Comparison of ENCODE assay signal across 8 mouse cellular contexts in the genomic region with DNA sequence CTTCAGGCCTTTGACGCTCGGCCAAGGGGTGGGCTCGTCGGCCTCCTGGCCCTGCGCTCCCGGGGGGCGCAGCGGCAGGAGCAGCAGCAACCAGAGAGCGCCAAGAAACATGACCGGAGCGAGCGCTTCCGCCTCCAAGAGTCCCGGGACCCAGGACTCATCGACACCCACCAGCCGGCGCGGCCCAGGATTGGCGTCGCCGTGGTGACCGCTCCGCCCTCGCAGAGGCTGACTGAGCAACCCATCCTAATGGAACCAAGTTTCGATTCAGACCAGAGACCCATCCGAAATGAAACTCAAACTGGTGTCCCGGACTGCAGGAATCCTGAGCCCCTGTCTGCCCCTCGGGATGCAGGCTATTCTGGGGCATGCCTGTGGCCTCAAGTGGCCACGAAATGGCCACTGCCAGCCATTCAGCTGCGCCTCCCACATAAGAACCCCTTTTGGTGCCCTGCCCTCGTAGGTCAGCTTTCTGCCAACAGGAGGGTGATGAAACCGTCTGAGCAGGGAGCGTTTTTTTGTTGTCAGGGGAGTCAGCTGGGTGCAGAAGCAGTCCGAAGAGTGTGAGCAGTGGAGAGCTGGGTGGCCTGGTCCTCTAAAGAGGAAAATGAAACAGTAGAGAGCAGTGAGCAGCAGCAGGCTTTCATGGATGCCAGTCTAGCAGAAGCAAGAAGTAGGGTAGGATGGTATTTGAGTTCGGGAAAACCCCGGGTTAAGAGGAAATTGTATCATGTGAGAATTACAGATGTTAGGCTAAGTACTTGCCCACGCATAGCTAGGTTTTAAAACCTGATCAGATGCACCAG. TPM values are rescaled to one million over a fixed set of nuclear protein-coding genes. Genes with fewer than 3 reads are reported as not detected.
DNase-seq lines count a peak whose midpoint lies in the region; ATAC-seq lines count a peak whose summit lies in the region.

A gene (minus strand): TSS at position 162 of the 806 bp plus-strand sequence.

- peak; percentile 36; the same call in 1 of the 2 replicates for ATAC-seq in hindbrain, embryonic 14.5 days (ENCODE audit: low FRiP score)

- H3K27me3 ChIP-seq in hindbrain, embryonic 14.5 days (ENCODE audit: control insufficient read depth, insufficient read depth, low read length), result peaks cover 11% of the 10 kb centered on the region; the same call in 1 of the 2 replicates

- peaks cover 46% of the 10 kb centered on the region for H3K79me2 ChIP-seq in macrophage (ENCODE audit: inconsistent target)

- DNase-seq in T-cell, adult 2 months (ENCODE audit: low spot score), result peak; percentile 69
- peak; percentile 69 to 74 for DNase-seq in cerebellum, postnatal 10 days
- peak; percentile 83 for DNase-seq in gastrocnemius, adult 18-20 months (ENCODE audit: low spot score)
- peak; percentile 40 for DNase-seq in hindbrain, embryonic 14.5 days (ENCODE audit: low spot score)
- peak; percentile 69 to 71 for DNase-seq in layer of hippocampus, postnatal 36 days
- peak; percentile 20 for DNase-seq in retina, postnatal 7 days (ENCODE audit: low read depth, low spot score)
- DNase-seq in urinary bladder, postnatal 14 days (ENCODE audit: low spot score), result peak; percentile 82

- peak within 1 kb of the TSS; percentile 56 for H3K9ac ChIP-seq in hindbrain, embryonic 14.5 days

- no peaks in the 10 kb centered on the region for H3K9me3 ChIP-seq in hindbrain, embryonic 14.5 days (ENCODE audit: control insufficient read depth, low read length)

- peak within 1 kb of the TSS; percentile 82 for H3K4me2 ChIP-seq in hindbrain, embryonic 14.5 days (replicated peaks)

- WGBS in hindbrain, embryonic 14.5 days, result 7% methylated on average over 37 of the region's 37 CpGs
- under 1% methylated on average over 35 of the region's 37 CpGs for WGBS in macrophage (ENCODE audit: missing documents)

- peaks cover 11% of the 10 kb centered on the region; the same call in 1 of the 2 replicates for H3K4me1 ChIP-seq in hindbrain, embryonic 14.5 days (replicated peaks; ENCODE audit: control insufficient read depth, insufficient read depth, low read length)

- 0 out of 2 replicates have a peak, but pooled peaks cover 1% of the 10 kb centered on the region for H3K36me3 ChIP-seq in hindbrain, embryonic 14.5 days (replicated peaks; ENCODE audit: control insufficient read depth, insufficient read depth)
- H3K36me3 ChIP-seq in macrophage (ENCODE audit: inconsistent target), result peaks cover 20% of the 10 kb centered on the region

- peak within 1 kb of the TSS; percentile 38 for H3K4me3 ChIP-seq in hindbrain, embryonic 14.5 days (replicated peaks; ENCODE audit: low read length)
- H3K4me3 ChIP-seq in macrophage (ENCODE audit: inconsistent target), result peak within 1 kb of the TSS; percentile 92

- H3K27ac ChIP-seq in hindbrain, embryonic 14.5 days, result no peak within 1 kb of the TSS
- H3K27ac ChIP-seq in macrophage, result peak within 1 kb of the TSS; percentile 95

RNA-seq across cellular contexts. Expression of the gene that starts here (rescaled TPM):
- total RNA-seq in gastrocnemius, adult 18-20 months (2021), result 1 to 10 TPM; 4.6 to 5.2 TPM
- polyA plus RNA-seq in hindbrain, embryonic 14.5 days (2014; fragmentation: Nextera tagmentation; extraction: Ambion mirVana), result 4.5 TPM in 2 replicates
- 1 to 10 TPM; 5.9 to 7.1 TPM for total RNA-seq in layer of hippocampus, postnatal 36 days (2021)
- 100 to 1,000 TPM in 15 of 26 experiments, 10 to 100 TPM in 11; 24.2 to 307 (median 158) TPM for total RNA-seq in macrophage (2018; cell fraction: chromatin; rRNA removed)
- total RNA-seq in macrophage (2018; cell fraction: cytosol; rRNA removed), result 100 to 1,000 TPM in 14 of 26 experiments, 10 to 100 TPM in 12; 44.9 to 359 (median 167) TPM
- 100 to 1,000 TPM in 15 of 26 experiments, 10 to 100 TPM in 11; 46.2 to 401 (median 219) TPM for total RNA-seq in macrophage (2018; cell fraction: nucleus; rRNA removed)
- 53.9 to 142 TPM (median 55.8 TPM) in 3 replicates for polyA plus RNA-seq in macrophage (2018)

Comparison
In these comparisons a context has a peak if more than half of its experiments do, and no peak if none do; other contexts are left out.
1. DNase-seq: peak in every context shown above with its lines; median percentile 83 in gastrocnemius, adult 18-20 months; 82 in urinary bladder, postnatal 14 days; 72 in cerebellum, postnatal 10 days; 70 in layer of hippocampus, postnatal 36 days; 69 in T-cell, adult 2 months; 40 in hindbrain, embryonic 14.5 days; 20 in retina, postnatal 7 days.